Mouse (Mus musculus): ENCODE measurements around the gene Cavin4. TPM values are rescaled to one million over a fixed set of nuclear protein-coding genes. Genes with fewer than 3 reads are reported as not detected.

The Cavin4 gene
- polyA plus RNA-seq (2012; rRNA removed) = not detected in 2 replicates

DNA sequence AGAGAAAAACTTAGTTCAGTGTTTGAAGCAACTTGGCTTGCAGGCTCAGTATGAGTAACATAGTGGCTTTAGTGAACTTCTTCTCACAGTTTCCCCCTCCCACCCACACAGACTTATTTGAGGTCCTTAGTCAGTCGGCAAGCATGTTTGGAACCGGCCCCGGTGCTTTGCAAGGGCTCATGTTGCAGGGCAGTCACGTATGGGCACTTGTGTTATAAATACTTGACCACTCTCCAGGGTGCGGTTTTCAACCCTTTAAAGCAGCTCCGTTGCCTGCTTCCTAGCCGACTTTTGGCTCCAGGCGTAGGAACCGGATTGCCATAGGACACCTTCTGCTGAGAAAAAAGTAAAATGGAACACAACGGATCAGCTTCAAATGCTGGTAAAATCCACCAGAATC lies at the start of gene Cavin4:
Gene Cavin4, plus strand, starts transcription at position 244 of the 400 bp plus-strand sequence.
- whole genome bisulfite sequencing = 85% methylated on average over 10 of the region's 10 CpGs
- DNase-seq (ENCODE audit: low read depth, low spot score) = no peak

DNA sequence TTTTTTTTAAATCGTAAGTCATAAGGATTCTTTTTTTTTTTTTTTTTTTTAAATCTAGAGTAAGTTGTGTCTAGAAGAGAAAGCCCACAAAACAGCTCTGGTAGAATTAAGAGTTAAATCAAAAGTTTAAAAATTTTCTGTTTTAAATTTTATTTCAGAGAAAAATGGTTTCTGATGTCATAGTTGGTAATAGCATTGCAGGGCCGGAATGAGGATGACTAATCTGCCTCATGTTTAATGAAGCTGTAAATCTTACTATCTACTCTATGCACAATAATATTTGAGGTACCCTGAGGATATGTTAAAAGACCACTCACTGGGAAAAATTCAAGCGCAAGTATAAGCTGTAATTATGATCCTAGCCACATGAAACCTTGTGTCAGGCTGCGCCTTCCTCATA lies 47.8 kb upstream of the Cavin4 start:
- 95% methylated on average over 4 of the region's 4 CpGs for WGBS
- DNase-seq (ENCODE audit: low read depth, low spot score) = no peak

DNA sequence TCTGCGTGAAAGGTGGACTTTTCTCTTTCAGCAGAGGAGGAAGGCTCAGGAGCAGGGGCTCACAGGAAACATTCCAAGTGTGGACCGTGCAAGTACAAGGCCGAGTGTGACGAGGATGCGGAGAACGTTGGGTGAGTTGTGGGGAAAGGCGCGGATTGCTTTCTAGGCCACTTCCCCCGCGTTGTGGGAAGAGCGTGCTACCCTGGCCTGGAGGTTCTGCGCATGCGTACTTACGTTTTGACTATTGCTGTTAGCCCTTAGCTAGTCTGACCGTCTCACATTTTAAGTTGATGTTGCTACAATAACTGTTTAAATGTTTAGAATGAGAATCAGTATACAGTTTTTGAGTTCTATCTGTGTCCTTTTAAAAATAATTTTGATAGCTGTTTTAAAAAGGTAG lies 46.1 kb upstream of the Cavin4 start:
- DNase-seq (ENCODE audit: low read depth, low spot score) = no peak
- WGBS = 96% methylated on average over 15 of the region's 15 CpGs

DNA sequence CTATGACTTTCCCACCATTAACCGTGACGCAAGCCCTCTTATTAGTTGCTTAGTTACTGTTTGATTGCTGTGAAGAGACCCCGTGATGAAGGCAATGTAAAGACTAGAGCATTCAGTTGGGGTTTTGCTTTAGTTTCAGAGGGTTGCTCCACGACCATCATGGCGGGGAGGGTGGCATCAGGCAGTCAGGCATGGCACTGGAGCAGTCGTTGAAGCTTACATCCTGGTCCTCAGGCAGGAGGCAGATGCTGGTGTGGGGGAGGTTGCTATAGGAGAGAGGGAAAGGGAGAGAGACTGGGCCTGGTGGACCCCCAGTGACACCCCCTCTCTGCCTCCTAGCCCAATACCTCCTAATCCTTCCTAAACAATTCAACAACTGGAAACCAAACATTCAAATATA lies 43.2 kb upstream of the Cavin4 start:
- 96% methylated on average over 6 of the region's 6 CpGs for WGBS

GRCm38 (mm10) chr4:48622246-48622645 lies 41.1 kb upstream of the Cavin4 start:
- WGBS = 68% methylated on average over 6 of the region's 6 CpGs

More for the DNA sequence above, 43.2 kb upstream of the Cavin4 start:
- no peak for DNase-seq (ENCODE audit: low read depth, low spot score)

GRCm38 (mm10) chr4:48622946-48623345 lies 40.4 kb upstream of the Cavin4 start:
- DNase-seq (ENCODE audit: low read depth, low spot score) = no peak
- 91% methylated on average over 7 of the region's 7 CpGs for WGBS

More at GRCm38 (mm10) chr4:48622246-48622645, 41.1 kb upstream of the Cavin4 start:
- no peak for DNase-seq (ENCODE audit: low read depth, low spot score)

- 71% methylated on average over 6 of the region's 6 CpGs for WGBS
- DNase-seq (ENCODE audit: low read depth, low spot score) = no peak
Observed at GRCm38 (mm10) chr4:48624961-48625360, 38.4 kb upstream of the Cavin4 start.

GRCm38 (mm10) chr4:48625836-48626235 lies 37.5 kb upstream of the Cavin4 start:
- DNase-seq (ENCODE audit: low read depth, low spot score) = no peak
- WGBS = 48% methylated on average over 9 of the region's 9 CpGs

DNA sequence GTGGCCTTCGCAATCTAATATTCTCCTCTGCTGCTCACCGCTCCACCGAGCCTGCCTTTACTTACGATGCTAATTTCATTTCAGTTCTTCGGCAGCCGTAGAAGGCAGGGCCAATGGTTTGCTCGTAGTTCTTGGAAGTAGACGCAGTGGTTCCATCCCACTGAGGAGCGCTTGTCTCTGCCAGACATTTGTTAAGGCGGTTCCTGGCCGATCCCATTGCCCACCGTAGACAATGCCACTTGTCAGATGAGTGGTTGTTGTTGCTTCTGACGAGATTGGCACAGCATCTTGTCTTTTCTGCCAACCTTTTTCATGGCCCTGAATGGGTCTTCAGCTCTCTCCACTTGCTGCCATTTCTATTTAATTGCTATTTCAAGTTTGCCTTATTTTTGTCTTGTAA lies 33.9 kb upstream of the Cavin4 start:
- no peak for DNase-seq (ENCODE audit: low read depth, low spot score)
- 96% methylated on average over 13 of the region's 13 CpGs for WGBS

GRCm38 (mm10) chr4:48633529-48633928 lies 29.8 kb upstream of the Cavin4 start:
- 81% methylated on average over 6 of the region's 6 CpGs for WGBS
- no peak for DNase-seq (ENCODE audit: low read depth, low spot score)

- 65% methylated on average over 2 of the region's 2 CpGs for WGBS
- no peak for DNase-seq (ENCODE audit: low read depth, low spot score)
Observed at GRCm38 (mm10) chr4:48634058-48634457, 29.3 kb upstream of the Cavin4 start.

DNA sequence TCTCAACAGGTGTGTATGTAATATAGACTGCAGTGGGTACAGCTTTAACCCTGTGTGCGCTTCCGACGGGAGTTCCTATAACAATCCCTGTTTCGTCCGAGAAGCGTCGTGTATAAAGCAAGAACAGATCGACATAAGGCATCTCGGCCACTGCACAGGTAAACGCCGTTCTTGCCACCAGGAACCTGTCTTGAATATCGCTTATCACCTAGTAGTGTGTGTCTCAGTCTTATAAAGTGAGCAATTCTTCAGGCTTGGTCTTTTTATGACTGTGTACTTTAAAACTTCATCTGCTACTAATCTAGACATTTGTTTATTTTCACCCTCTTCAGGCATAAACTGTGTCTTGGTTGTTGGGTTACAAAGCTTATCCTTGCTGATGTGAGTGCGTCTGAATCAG lies 26.5 kb upstream of the Cavin4 start:
- no peak for DNase-seq (ENCODE audit: low read depth, low spot score)
- 28% methylated on average over 13 of the region's 13 CpGs for WGBS

GRCm38 (mm10) chr4:48638132-48638531 lies 25.2 kb upstream of the Cavin4 start:
- no peak for DNase-seq (ENCODE audit: low read depth, low spot score)
- 93% methylated on average over 10 of the region's 10 CpGs for WGBS

DNA sequence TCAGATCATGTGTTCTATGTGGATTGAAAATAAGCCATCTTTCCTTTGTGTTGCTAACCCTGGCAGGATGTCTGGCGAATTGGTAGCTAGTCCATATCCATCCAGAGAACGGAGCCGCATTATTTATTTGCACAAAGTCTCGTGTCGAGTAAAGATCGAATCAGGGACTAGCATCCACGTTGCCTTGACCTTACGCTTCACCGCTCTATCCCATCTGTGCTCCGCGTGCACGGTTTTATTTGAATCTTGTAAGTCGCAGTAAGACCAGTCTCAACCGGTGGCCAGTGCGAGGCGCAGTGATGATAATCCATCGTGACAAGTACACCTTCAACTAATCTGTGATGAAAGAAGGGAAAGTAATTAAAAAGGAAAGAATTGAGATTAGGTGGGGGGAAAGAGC lies 23.8 kb upstream of the Cavin4 start:
- 95% methylated on average over 17 of the region's 17 CpGs for WGBS
- DNase-seq (ENCODE audit: low read depth, low spot score) = no peak

DNA sequence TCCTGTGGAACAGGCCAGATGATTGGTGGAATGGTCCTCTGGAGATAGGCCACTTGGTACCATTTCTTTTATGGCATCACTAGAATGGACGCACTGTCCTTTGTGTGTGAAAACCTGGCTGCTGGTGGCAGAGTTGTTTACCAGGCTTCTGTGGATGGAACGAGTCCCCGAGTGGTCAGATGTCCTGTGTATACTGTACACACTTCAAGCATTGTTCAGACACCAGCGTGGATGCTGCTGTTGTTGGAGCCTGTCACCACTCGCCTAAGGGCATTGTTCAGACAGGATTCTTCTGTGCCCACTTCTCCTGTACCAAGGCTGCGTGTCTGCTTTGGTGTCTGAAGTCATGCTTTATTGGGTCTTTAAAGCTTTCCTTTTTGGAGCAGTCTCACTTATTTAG lies 19.5 kb upstream of the Cavin4 start:
- no peak for DNase-seq (ENCODE audit: low read depth, low spot score)
- 91% methylated on average over 6 of the region's 6 CpGs for WGBS

DNA sequence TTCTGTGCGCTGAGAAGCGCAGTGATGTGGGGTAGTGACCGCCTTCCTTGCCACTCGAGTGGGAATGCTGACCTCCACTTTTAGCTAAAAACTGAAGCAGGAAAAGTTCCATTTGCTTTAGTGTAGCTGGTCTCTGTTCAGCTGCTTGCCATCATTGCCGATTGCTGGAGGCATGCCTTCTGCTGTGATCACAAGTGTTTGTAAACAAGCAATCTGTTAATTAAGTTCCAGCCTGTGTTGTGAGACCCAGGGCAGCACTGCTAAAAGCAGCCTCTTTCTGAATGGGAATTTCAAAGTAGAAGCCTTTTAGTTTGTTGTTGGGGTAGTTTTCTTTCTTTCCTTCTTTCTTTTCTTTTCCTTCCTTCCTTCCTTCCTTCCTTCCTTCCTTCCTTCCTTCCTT lies 17.2 kb upstream of the Cavin4 start:
- no peak for DNase-seq (ENCODE audit: low read depth, low spot score)
- WGBS = 90% methylated on average over 5 of the region's 5 CpGs

GRCm38 (mm10) chr4:48650617-48651360 lies 12.5 kb upstream of the Cavin4 start:
- no peak for DNase-seq (ENCODE audit: low read depth, low spot score)
- WGBS = 87% methylated on average over 10 of the region's 10 CpGs

- no peak for DNase-seq (ENCODE audit: low read depth, low spot score)
Observed at GRCm38 (mm10) chr4:48654118-48654517, 9.2 kb upstream of the Cavin4 start.

DNA sequence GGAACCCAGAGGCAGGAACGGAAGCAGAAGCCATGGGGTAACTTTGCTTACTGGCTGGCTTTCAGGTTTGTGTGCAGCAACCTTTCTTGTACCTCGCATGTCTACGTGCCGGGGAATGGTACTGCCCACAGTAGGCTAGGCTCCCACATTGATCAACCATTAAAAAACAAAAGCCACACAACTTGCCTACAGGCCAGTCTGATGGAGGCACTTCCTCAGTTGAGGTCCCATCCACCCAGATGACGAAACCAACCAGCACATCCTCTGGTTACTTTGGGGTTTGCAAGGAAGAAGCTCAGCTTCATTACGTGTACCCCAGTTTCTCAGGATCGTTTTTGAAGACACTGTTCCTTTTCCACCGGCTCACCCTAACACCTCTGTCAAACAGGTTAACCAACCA lies 6.8 kb upstream of the Cavin4 start:
- WGBS = 92% methylated on average over 8 of the region's 8 CpGs
- no peak for DNase-seq (ENCODE audit: low read depth, low spot score)

More at GRCm38 (mm10) chr4:48654118-48654517, 9.2 kb upstream of the Cavin4 start:
- 92% methylated on average over 4 of the region's 4 CpGs for WGBS

DNA sequence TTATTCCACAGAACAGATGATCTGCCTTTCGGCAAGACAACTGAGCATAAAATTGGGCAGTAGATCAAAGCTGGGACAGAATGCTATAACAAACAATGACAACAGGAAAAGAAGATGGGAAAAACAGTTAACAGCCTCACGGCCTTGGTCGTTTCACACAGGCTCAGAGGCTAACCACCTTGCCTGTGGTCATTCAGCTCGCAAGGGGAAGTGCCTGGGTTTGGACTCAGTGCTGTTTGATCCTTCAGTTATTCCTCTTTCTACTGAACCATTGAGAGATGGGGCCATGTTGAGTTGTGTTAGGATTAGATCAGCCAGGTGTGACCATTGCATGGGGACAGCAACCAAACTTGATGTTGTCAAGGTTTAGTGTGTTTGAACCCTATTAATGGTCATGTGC lies 3.2 kb upstream of the Cavin4 start:
- DNase-seq (ENCODE audit: low read depth, low spot score) = no peak
- 86% methylated on average over 4 of the region's 4 CpGs for WGBS

GRCm38 (mm10) chr4:48660619-48661575 lies 2.4 kb upstream of the Cavin4 start:
- WGBS = 84% methylated on average over 7 of the region's 7 CpGs

More at GRCm38 (mm10) chr4:48660619-48661575, 2.4 kb upstream of the Cavin4 start:
- no peak for DNase-seq (ENCODE audit: low read depth, low spot score)

Data from large intestine, adult 2 months (tissue).